Mouse (Mus musculus): ENCODE measurements around the gene Pls3. TPM values are rescaled to one million over a fixed set of nuclear protein-coding genes. Genes with fewer than 3 reads are reported as not detected.

Pls3 gene
- 3.2 TPM for polyA plus RNA-seq (2017; shearing (Covaris generic))

DNA sequence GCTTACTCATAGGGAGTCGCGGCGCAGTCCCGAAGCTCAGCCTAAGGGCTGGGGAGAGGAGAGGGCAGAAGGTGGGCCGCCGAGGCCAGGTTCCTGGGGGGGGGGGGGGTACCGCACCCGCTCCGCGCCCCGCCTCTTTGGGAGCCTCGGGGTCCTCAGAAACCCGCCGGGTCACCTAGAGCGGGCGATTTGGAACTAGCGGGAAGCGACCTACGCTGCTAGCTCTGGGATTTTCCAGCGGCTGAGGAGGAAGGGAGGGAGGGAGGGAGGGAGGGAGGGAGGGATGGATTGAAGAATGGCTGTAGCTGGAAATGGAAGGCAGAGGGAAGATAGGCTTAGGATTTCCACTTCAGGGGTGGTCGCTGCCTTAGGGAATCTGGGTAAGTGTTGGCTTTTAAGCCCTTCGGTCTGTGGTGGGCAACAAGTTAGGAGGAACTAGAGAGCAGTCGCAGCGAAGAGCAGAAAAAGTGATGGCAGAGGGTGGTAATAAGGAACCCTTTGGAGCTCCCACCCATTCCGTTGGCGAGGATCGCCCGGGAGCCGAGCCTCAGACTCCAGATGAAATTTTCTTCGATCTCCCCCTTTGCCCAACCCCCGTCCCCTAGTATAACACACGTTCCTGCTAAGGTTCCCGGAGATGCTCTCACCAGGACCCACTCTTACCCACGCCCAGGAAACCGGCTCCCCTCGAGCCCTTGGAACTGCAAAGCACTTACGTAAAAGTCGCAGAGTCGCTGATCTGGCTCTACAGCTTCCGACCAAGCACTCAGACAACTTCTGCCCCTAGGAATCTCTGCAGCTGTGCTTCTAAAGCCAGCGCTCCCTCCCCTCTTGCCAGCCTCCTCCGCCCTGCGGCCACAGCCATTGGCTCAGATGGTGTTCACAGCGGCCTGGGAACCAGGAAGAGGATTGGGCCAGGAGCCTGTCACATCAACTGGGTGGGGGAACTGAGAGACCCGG is at the start of gene Pls3:
Gene Pls3, minus strand, starts transcription at position 851 of the 960 bp plus-strand sequence.

